Mouse (Mus musculus) midbrain, embryonic 12.5 days (tissue): ENCODE data around the gene Rufy2. TPM values are rescaled to one million over a fixed set of nuclear protein-coding genes. Genes with fewer than 3 reads are reported as not detected.
A peak's percentile ranks its signal among the peaks of the same experiment; 100 is the strongest.

Experiments used
- ATAC-seq: fragments of 200-750 bp; cut with Nextera tagmentation; 2 replicates; pipeline ENCODE4 v1.8.0; 2017; ENCODE audit warnings: low read depth, moderate TSS enrichment, moderate library complexity; ENCODE audit not compliant: low FRiP score
- H3K27ac ChIP-seq: fragments of 300-500 bp; sonication (generic); replicated peaks from 2 replicates; pipeline ENCODE4 v1.5.1; 2016; ENCODE audit warnings: mild to moderate bottlenecking
- H3K27me3 ChIP-seq: fragments of 300-500 bp; sonication (generic); 2 replicates; pipeline ENCODE4 v1.6.1; 2016; ENCODE audit warnings: mild to moderate bottlenecking
- H3K36me3 ChIP-seq: fragments of 300-500 bp; sonication (generic); 2 replicates; pipeline ENCODE4 v1.6.1; 2016
- H3K4me1 ChIP-seq: fragments of 300-500 bp; sonication (generic); 2 replicates; pipeline ENCODE4 v1.6.1; 2016
- H3K4me2 ChIP-seq: fragments of 300-500 bp; sonication (generic); replicated peaks from 2 replicates; pipeline ENCODE4 v1.6.1; 2016; ENCODE audit warnings: mild to moderate bottlenecking, moderate library complexity
- H3K4me3 ChIP-seq: fragments of 300-500 bp; sonication (generic); 2 replicates; pipeline ENCODE4 v1.5.1; 2016; ENCODE audit warnings: mild to moderate bottlenecking
- H3K9ac ChIP-seq: fragments of 300-500 bp; sonication (generic); replicated peaks from 2 replicates; pipeline ENCODE4 v1.6.1; 2016; ENCODE audit warnings: mild to moderate bottlenecking, moderate library complexity
- H3K9me3 ChIP-seq: fragments of 300-500 bp; sonication (generic); 2 replicates; pipeline ENCODE4 v1.6.1; 2016; ENCODE audit warnings: mild to moderate bottlenecking
- WGBS: fragments of 180-500 bp; shearing (Covaris S2); methylation state at CpG from one replicate; pipeline ENCODE4 v1.1.7; 2016; 5-methylcytosine and 5-hydroxymethylcytosine counted together
- polyA plus RNA-seq: library from polyadenylated mRNA; unstranded; fragments of >200 nt; fragmentation: Nextera tagmentation; extraction: Ambion mirVana; gene quantifications from 2 replicates; pipeline ENCODE4 v1.2.1, GENCODE M21; 2016

The Rufy2 gene
- 37.6 and 38.3 TPM in 2 replicates for polyA plus RNA-seq

GRCm38 (mm10) chr10:62980039-62980954, at the start of gene Rufy2:
Rufy2 (plus strand) TSS chr10:62980223.
- peak within 1 kb of the TSS; percentile 95 for H3K9ac ChIP-seq
- peak within 1 kb of the TSS; percentile 97 for H3K4me3 ChIP-seq
- peak within 1 kb of the TSS; percentile 86 for H3K27ac ChIP-seq
- peaks cover 9% of the 10 kb centered on the region; the same call in 1 of the 2 replicates for H3K27me3 ChIP-seq
- no peaks in the 10 kb centered on the region for H3K9me3 ChIP-seq
- peak within 1 kb of the TSS; percentile 63 for H3K4me2 ChIP-seq
- WGBS, result 2% methylated on average over 65 of the region's 77 CpGs
- peaks cover 32% of the 10 kb centered on the region for H3K36me3 ChIP-seq
- peaks cover 8% of the 10 kb centered on the region for H3K4me1 ChIP-seq
- peak; percentile 95 for ATAC-seq

- Histone ChIP-seq H3K36me3 (peaks cover 63% of the 10 kb centered on the region), H3K27ac (no peak overlapping the region), H3K4me2 (no peak overlapping the region), H3K9ac (no peak overlapping the region), H3K4me3 (no peak overlapping the region), H3K4me1 (no peaks in the 10 kb centered on the region), H3K27me3 (no peaks in the 10 kb centered on the region), H3K9me3 (no peaks in the 10 kb centered on the region)
- ATAC-seq, result no peak
- 100% methylated on average over 1 of the region's 1 CpGs for WGBS
Measured at GRCm38 (mm10) chr10:62932381-62932780, 47.6 kb upstream of the Rufy2 start.

- H3K4me1 ChIP-seq, result no peaks in the 10 kb centered on the region; the same call in 1 of the 2 replicates
- H3K36me3 ChIP-seq, result peaks cover 28% of the 10 kb centered on the region
- 91% methylated on average over 10 of the region's 10 CpGs for WGBS
- H3K4me2 ChIP-seq, result no peak overlapping the region
- no peak overlapping the region for H3K27ac ChIP-seq
- no peak overlapping the region for H3K4me3 ChIP-seq
- H3K27me3 ChIP-seq, result no peaks in the 10 kb centered on the region
- no peak for ATAC-seq
- no peak overlapping the region for H3K9ac ChIP-seq
- H3K9me3 ChIP-seq, result no peaks in the 10 kb centered on the region
Measured at GRCm38 (mm10) chr10:62944975-62945580, 34.9 kb upstream of the Rufy2 start.

GRCm38 (mm10) chr10:62946738-62947471, 33.1 kb upstream of the Rufy2 start, which contains the start of gene Dna2:
Dna2 (plus strand) TSS chr10:62947026.
- peak within 1 kb of the TSS; percentile 89 for H3K27ac ChIP-seq
- peak; percentile 88 for ATAC-seq
- no peaks in the 10 kb centered on the region; the same call in 1 of the 2 replicates for H3K4me1 ChIP-seq
- H3K4me3 ChIP-seq, result peak within 1 kb of the TSS; percentile 69
- peak within 1 kb of the TSS; percentile 72 for H3K4me2 ChIP-seq
- H3K9me3 ChIP-seq, result no peaks in the 10 kb centered on the region
- peak within 1 kb of the TSS; percentile 75 for H3K9ac ChIP-seq
- H3K36me3 ChIP-seq, result peaks cover 38% of the 10 kb centered on the region
- no peaks in the 10 kb centered on the region for H3K27me3 ChIP-seq
- WGBS, result under 1% methylated on average over 68 of the region's 68 CpGs

- no peak overlapping the region for H3K4me3 ChIP-seq
- H3K9me3 ChIP-seq, result no peaks in the 10 kb centered on the region
- no peaks in the 10 kb centered on the region; the same call in 1 of the 2 replicates for H3K4me1 ChIP-seq
- H3K9ac ChIP-seq, result no peak overlapping the region
- no peak overlapping the region for H3K4me2 ChIP-seq
- peaks cover 30% of the 10 kb centered on the region for H3K36me3 ChIP-seq
- WGBS, result 97% methylated on average over 7 of the region's 7 CpGs
- no peak overlapping the region for H3K27ac ChIP-seq
- no peak for ATAC-seq
- H3K27me3 ChIP-seq, result no peaks in the 10 kb centered on the region
Measured at GRCm38 (mm10) chr10:62948551-62948950, 31.5 kb upstream of the Rufy2 start.

- no peak overlapping the region for H3K9ac ChIP-seq
- ATAC-seq, result no peak
- peaks cover 93% of the 10 kb centered on the region for H3K36me3 ChIP-seq
- no peak overlapping the region for H3K4me2 ChIP-seq
- no peak overlapping the region for H3K27ac ChIP-seq
- no peak overlapping the region for H3K4me3 ChIP-seq
- no peaks in the 10 kb centered on the region for H3K9me3 ChIP-seq
- 96% methylated on average over 7 of the region's 7 CpGs for WGBS
- H3K27me3 ChIP-seq, result no peaks in the 10 kb centered on the region
- no peaks in the 10 kb centered on the region for H3K4me1 ChIP-seq
Measured at GRCm38 (mm10) chr10:62963956-62964355, 16.1 kb upstream of the Rufy2 start.

GRCm38 (mm10) chr10:62965796-62966195, 14.2 kb upstream of the Rufy2 start:
- Histone ChIP-seq H3K27ac (no peak overlapping the region), H3K9me3 (no peaks in the 10 kb centered on the region), H3K9ac (no peak overlapping the region), H3K4me1 (no peaks in the 10 kb centered on the region), H3K36me3 (peaks cover 93% of the 10 kb centered on the region), H3K27me3 (no peaks in the 10 kb centered on the region), H3K4me2 (no peak overlapping the region), H3K4me3 (no peak overlapping the region)
- ATAC-seq, result no peak
- WGBS, result 95% methylated on average over 11 of the region's 11 CpGs

- Histone ChIP-seq H3K9ac (no peak overlapping the region), H3K36me3 (peaks cover 90% of the 10 kb centered on the region), H3K27ac (no peak overlapping the region), H3K4me2 (no peak overlapping the region), H3K27me3 (no peaks in the 10 kb centered on the region), H3K4me3 (no peak overlapping the region), H3K4me1 (no peaks in the 10 kb centered on the region), H3K9me3 (no peaks in the 10 kb centered on the region)
- 96% methylated on average over 15 of the region's 15 CpGs for WGBS
- no peak for ATAC-seq
Measured at GRCm38 (mm10) chr10:62966291-62966690, 13.7 kb upstream of the Rufy2 start.

- Histone ChIP-seq H3K4me1 (no peaks in the 10 kb centered on the region), H3K27me3 (no peaks in the 10 kb centered on the region), H3K27ac (no peak overlapping the region), H3K4me2 (no peak overlapping the region), H3K9me3 (no peaks in the 10 kb centered on the region), H3K4me3 (no peak overlapping the region), H3K9ac (no peak overlapping the region), H3K36me3 (peaks cover 48% of the 10 kb centered on the region)
- 70% methylated on average over 16 of the region's 16 CpGs for WGBS
- no peak for ATAC-seq
Measured at GRCm38 (mm10) chr10:62971821-62972220, 8.2 kb upstream of the Rufy2 start.

GRCm38 (mm10) chr10:62979667-62980038, 370 bp upstream of the Rufy2 start:
- Histone ChIP-seq H3K9ac (peak overlapping the region; percentile 95), H3K36me3 (peaks cover 27% of the 10 kb centered on the region), H3K4me3 (peak overlapping the region; percentile 97), H3K4me1 (peaks cover 8% of the 10 kb centered on the region), H3K9me3 (no peaks in the 10 kb centered on the region), H3K27me3 (peaks cover 9% of the 10 kb centered on the region; the same call in 1 of the 2 replicates), H3K4me2 (peak overlapping the region; percentile 63), H3K27ac (peak overlapping the region; percentile 86)
- 8% methylated on average over 10 of the region's 10 CpGs for WGBS
- ATAC-seq, result peak; percentile 3; the same call in 1 of the 2 replicates

GRCm38 (mm10) chr10:62984072-62984471, 4.0 kb downstream of the Rufy2 start:
- Histone ChIP-seq H3K4me2 (no peak overlapping the region), H3K4me1 (peaks cover 8% of the 10 kb centered on the region), H3K36me3 (peaks cover 49% of the 10 kb centered on the region), H3K9me3 (no peaks in the 10 kb centered on the region), H3K27ac (no peak overlapping the region), H3K4me3 (no peak overlapping the region), H3K9ac (no peak overlapping the region), H3K27me3 (peaks cover 2% of the 10 kb centered on the region; the same call in 1 of the 2 replicates)
- 94% methylated on average over 11 of the region's 11 CpGs for WGBS
- ATAC-seq, result no peak
